Mouse (Mus musculus): ENCODE data around the gene Ano8.

GRCm38 (mm10) chr8:71497881-71498501, 12.2 kb upstream of the Ano8 start:
- TF ChIP-seq EP300 (IDR thresholded peaks at IDR 0.05; ENCODE audit: insufficient read depth, low read depth, low read length), result no peak
- TF ChIP-seq POLR2A (IDR thresholded peaks at IDR 0.05; ENCODE audit: insufficient read depth, low read length), result no peak
- no peak for TF ChIP-seq CTCF (IDR thresholded peaks at IDR 0.05; ENCODE audit: low read depth, low read length)
